Mouse (Mus musculus) T-helper 17 cell (primary cell): ENCODE results near the gene Phf21b.
"Not testable (repeated sequence)": the region's sequence is repeated elsewhere in the genome, so short reads cannot be mapped to it uniquely, and the experiment has no call there.

Experiments used
- in situ Hi-C, 2 experiments: fragments of 300-600 bp; cut with MboI, MseI; formaldehyde crosslinking; loops; 1 replicate in 1 of 2; 2 replicates in 1 of 2; pipeline ENCODE4 v1.15.1; 2025; ENCODE audit warnings: high pct_unique_total_duplicates in 2 of 2

Gene Phf21b

GRCm38 (mm10) chr15:84778587-84778986, 77.3 kb downstream of the Phf21b start:
- in situ Hi-C loops: no loop called here

DNA sequence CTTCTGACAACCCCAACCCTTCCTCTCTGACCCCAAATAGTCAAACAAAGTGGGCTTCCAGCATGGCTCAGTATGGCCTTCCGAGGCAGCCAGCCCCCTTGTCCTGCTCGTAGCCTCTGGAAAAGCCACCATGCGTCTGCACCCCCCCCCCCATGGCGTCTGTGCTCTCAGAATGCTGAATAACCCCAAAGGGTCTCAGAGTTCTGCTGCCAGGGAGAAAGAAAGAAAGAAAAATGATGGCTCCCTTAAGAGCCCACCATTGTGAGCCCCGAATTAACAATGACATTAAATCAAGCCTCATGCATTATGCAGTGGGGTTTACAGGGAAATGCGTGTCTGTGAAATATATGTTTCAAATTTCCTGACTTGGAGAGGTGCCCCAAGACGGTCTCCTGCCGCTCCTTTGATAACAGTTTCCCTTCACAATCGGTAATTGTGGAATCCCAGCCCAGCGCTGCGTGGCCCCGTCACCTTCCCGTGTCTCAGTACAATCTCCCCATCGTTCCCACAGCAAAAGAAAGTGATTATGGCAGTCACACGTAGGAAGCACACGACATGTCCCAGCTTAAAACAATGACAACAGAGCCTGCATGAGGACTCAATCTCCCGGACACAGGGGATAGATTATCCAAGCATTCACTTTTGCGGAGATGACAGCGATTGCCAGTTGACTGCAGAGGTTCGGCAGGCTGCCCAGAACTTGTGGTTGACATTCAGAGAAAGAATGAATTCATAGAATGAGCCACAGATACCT, 80.3 kb downstream of the Phf21b start:
- in situ Hi-C loops: no loop called here

DNA sequence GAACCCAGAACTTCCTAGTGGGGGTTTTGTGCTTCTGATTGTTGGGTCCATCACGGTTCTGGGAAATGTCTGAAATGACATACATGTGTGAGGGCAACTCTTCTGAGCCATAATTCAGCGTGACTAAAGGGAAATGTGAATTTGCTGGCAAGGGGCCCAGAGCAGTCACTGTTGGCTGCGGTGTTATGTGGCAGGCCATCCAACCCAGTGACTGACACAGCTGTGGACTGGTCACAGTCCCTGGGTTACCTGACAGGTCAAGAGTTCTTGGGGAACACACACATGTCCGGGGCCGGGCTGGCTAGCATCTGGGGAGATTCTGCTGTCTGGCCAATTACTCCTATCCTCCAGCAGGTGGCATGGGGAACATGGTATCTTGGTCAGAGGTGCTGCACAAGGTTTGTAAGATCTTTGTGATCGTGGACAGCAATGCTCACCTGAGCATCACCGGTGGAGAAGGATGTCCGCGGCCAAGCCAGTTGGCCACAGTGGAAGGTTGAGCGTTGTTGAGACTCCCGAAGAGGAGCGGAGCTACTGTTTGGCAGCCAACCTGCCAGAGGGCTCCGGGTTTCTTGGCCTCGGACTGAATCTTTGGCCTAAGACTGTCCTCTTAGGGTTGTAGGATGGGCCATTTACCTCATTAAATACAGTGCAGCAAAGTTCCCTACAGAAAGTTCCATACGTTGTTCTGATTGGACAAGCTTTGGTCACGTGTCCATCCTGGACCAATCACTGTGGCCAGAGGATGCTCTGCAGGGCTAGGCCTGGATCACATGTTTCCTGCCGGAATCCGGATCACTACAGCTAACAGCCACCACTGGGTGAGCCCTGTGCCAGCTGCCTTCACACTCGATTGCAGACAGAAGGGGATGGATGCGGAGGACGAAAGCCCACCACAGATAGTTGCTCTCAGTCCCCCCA, 83.4 kb downstream of the Phf21b start:
- in situ Hi-C loops: no loop called here

- in situ Hi-C loops: no loop called here
These were observed 86.1 kb downstream of the Phf21b start for GRCm38 (mm10) chr15:84769641-84770341.

GRCm38 (mm10) chr15:84768531-84768930, 87.3 kb downstream of the Phf21b start:
- in situ Hi-C loops: not testable (repeated sequence)

DNA sequence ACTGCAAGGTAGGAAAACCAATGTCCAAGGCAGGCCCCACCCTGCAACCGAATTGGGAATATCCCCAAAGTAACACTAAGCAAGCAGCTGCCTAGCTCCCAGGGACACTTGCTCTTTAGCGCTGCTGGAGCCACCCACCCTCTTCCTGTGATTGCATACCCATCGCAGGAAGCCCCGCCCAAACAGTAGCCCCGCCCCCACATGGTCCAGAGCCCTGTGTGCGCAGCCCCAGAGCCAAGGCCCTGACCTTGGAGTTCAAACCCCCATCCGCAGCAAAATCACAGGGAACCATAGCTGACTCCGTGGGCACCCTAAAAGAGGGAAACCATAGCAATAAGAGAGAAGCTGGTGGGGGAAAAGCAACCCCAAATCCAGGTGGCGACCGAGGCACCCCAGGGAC, 89.2 kb downstream of the Phf21b start:
- in situ Hi-C loops: no loop called here

- in situ Hi-C loops: no loop called here
These were observed 92.4 kb downstream of the Phf21b start for GRCm38 (mm10) chr15:84763423-84763812.

- in situ Hi-C loops: no loop called here
These were observed 93.0 kb downstream of the Phf21b start for GRCm38 (mm10) chr15:84762712-84763422.

DNA sequence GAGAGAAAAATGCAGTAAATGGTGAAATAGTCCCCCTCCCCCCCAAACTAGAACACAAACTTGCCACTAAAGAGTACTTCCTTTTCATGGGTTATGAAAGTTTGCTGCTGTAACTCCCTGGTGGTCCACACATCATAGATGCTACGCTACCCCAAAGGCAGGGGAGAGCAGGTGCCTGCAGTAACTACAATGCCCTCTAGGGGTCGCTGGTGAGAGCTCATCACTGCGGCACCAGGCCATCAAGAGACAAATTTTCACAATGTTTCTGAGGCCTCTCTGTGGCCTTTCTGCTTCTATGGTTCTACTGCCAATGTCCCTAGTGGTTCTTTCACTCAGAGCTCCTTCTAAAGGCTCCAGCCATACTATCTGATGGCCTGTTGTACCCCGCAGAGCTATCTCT, 97.4 kb downstream of the Phf21b start:
- in situ Hi-C loops: no loop called here

DNA sequence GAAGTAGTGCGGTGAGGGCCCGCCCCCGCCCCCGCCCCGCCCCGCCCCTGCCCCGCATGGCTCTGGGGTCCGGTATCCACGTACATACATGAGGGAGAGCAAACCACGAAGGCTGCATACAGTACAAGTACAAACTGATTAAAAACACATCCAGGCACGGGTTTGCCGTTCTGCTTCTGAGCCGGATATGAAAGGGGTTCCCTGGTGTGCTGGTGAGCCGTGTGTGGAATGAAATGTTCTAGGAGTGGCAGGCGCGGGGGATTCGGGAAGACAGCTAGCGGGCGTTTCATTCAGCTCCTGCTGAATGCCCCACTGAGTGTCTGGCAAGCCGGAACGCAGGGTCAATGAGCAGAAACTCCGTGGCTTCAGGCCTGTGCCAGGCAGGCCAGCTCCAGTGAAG, 99.4 kb downstream of the Phf21b start:
- in situ Hi-C loops: no loop called here

- in situ Hi-C loops: no loop called here
These were observed 100.9 kb downstream of the Phf21b start for GRCm38 (mm10) chr15:84754987-84755386.

- in situ Hi-C loops: no loop called here
These were observed 110.0 kb downstream of the Phf21b start for GRCm38 (mm10) chr15:84745831-84746230.

DNA sequence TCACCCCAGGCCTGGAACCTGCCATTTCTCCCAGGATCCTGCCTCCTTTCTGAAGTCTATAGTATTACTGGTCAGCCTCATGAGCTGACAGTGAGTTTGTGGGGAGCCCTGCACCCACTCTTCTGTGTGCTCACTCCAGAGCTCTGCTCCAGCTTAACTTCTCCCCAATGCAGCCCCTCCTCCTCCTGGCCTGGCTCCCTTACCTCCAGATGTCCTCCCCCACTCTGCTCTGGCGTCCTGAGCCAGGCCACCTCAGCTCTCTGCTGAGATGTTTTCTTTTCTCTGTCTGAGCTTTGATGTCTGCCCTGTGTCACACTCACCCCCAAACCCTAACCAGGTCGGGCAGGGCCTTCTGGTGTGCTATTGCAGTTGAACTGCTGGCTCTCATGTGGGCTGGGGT, 111.5 kb downstream of the Phf21b start:
- in situ Hi-C loops: no loop called here

- in situ Hi-C loops: no loop called here
These were observed 112.5 kb downstream of the Phf21b start for GRCm38 (mm10) chr15:84743347-84743746.

DNA sequence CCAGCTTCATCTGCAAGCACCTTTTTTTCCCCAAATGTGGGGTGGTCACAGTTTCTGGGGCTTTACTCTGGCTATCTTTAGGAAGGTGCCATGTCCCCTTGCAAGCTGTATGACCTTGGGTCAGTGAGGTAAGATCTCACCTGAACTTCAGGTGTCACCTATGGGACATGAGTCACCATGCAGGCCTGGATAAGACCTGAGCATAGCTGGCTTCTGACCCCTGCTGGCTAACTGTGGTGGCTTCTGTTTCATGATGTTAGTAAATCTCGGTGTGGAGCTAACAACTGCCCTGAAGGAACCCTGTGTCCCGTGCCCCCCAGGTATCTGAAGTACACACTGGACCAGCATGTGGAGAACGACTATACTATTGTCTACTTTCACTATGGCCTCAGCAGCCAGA, 114.3 kb downstream of the Phf21b start:
- in situ Hi-C loops: no loop called here

DNA sequence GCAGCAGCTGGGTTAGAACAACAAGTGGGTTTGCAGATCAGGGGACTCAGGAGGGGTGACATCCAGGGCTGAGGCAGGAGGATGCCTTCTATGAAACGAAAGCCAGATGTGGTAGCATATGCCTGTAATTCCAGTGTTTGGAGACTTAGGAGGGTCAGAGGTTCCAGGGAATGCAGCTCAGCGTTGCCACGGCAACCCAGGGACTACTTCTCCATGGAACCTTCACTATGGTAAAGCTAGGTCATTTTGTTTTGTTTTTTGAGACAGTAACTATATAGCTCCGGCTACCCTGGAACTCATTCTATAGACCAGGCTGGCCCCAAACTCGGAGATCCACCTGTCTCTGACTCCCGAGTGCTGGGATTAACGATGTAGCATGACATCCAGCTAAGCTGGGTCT, 117.6 kb downstream of the Phf21b start:
- in situ Hi-C loops: no loop called here

DNA sequence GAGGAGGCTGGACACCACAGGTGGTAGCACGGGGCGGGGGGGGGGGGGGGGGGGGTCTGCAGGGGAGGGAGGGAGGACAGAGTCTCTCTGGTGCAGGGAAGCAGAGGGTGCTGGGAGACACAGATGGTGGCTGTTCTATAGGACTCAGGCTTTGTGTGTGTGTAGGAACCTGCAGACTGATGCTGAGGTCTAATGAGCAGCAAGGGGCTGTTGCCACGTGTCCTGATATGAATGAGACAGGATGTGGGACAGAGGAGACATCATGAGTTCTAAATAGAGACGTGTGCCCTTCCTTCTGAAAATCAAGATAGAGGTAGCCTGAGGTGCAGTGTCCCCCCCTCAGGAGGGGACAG, 118.9 kb downstream of the Phf21b start:
- in situ Hi-C loops: no loop called here

GRCm38 (mm10) chr15:84736346-84736993, 119.4 kb downstream of the Phf21b start:
- in situ Hi-C loops: no loop called here
